Mouse (Mus musculus): Measurements from ENCODE around the gene Ctnnbl1.

GRCm38 (mm10) chr2:157789226-157789625 is 52.0 kb downstream of the Ctnnbl1 start:
- TF ChIP-seq CHD2 (IDR thresholded peaks at IDR 0.05; ENCODE audit: low read length) (no peak), TCF12 (IDR thresholded peaks at IDR 0.05; ENCODE audit: low read depth, low read length) (no peak), BHLHE40 (IDR thresholded peaks at IDR 0.05; ENCODE audit: low read depth, low read length) (no peak), CTCF (conservative IDR thresholded peaks at IDR 0.05 in 1 of 2, IDR thresholded peaks at IDR 0.05 in 1 of 2; ENCODE audit: low read depth in 2 of 2, low read length in 2 of 2) (no peak), MEF2A (IDR thresholded peaks at IDR 0.05; ENCODE audit: borderline replicate concordance, low read depth, low read length) (no peak), POLR2A (IDR thresholded peaks at IDR 0.05; ENCODE audit: low read depth, low read length) (no peak), GABPA (IDR thresholded peaks at IDR 0.05; ENCODE audit: insufficient replicate concordance, low read depth, low read length) (no peak), USF2 (conservative IDR thresholded peaks at IDR 0.05; ENCODE audit: low read depth, low read length) (no peak)
